Mouse (Mus musculus) midbrain, embryonic 10.5 days (tissue): ENCODE data around the gene Qsox2. TPM values are rescaled to one million over a fixed set of nuclear protein-coding genes. Genes with fewer than 3 reads are reported as not detected.

Experiments used
- DNase-seq: peaks from one replicate; pipeline ENCODE4 v3.0.0-alpha.2; 2017; ENCODE audit warnings: low spot score
- H3K27ac ChIP-seq: fragments of 300-500 bp; sonication (generic); replicated peaks from 2 replicates; pipeline ENCODE4 v1.5.1; 2016; ENCODE audit warnings: mild to moderate bottlenecking
- H3K27me3 ChIP-seq: fragments of 300-500 bp; sonication (generic); 2 replicates; pipeline ENCODE4 v1.6.1; 2016; ENCODE audit warnings: low read depth, mild to moderate bottlenecking; ENCODE audit not compliant: poor library complexity, severe bottlenecking
- H3K36me3 ChIP-seq: fragments of 300-500 bp; sonication (generic); 2 replicates; pipeline ENCODE4 v1.6.1; 2016; ENCODE audit warnings: mild to moderate bottlenecking, moderate library complexity
- H3K4me1 ChIP-seq: fragments of 300-500 bp; sonication (generic); 2 replicates; pipeline ENCODE4 v1.6.1; 2016
- H3K4me3 ChIP-seq: fragments of 300-500 bp; sonication (generic); 2 replicates; pipeline ENCODE4 v1.5.1; 2016; ENCODE audit warnings: mild to moderate bottlenecking, moderate library complexity
- H3K9me3 ChIP-seq: fragments of 300-500 bp; sonication (generic); replicated peaks from 2 replicates; pipeline ENCODE4 v1.6.1; 2016; ENCODE audit warnings: mild to moderate bottlenecking
- WGBS: fragments of 180-500 bp; shearing (Covaris S2); methylation state at CpG from one replicate; pipeline ENCODE4 v1.1.7; 2016; 5-methylcytosine and 5-hydroxymethylcytosine counted together
- polyA plus RNA-seq: library from polyadenylated mRNA; unstranded; fragments of >200 nt; fragmentation: Nextera tagmentation; extraction: Ambion mirVana; gene quantifications from 2 replicates; pipeline ENCODE4 v1.2.1, GENCODE M21; 2016

The Qsox2 gene
- polyA plus RNA-seq, 1 experiment from 2014 or later: 21.0 TPM

- WGBS: 70% methylated on average over 8 of the region's 8 CpGs
- no peak overlapping the region for H3K4me3 ChIP-seq
Measured at GRCm38 (mm10) chr2:26252514-26253206, 15.3 kb upstream of the Qsox2 start.

GRCm38 (mm10) chr2:26247531-26247930 lies 10.2 kb upstream of the Qsox2 start:
- DNase-seq: no peak
- Histone ChIP-seq H3K4me3 (no peak overlapping the region), H3K36me3 (no peaks in the 10 kb centered on the region), H3K4me1 (no peaks in the 10 kb centered on the region), H3K9me3 (no peaks in the 10 kb centered on the region), H3K27ac (no peak overlapping the region), H3K27me3 (no peaks in the 10 kb centered on the region)
- WGBS: 77% methylated on average over 3 of the region's 3 CpGs

More at GRCm38 (mm10) chr2:26252514-26253206, 15.3 kb upstream of the Qsox2 start:
- no peak for DNase-seq
- Histone ChIP-seq H3K9me3 (no peaks in the 10 kb centered on the region), H3K27ac (no peak overlapping the region; the same call in 1 of the 2 replicates), H3K4me1 (no peaks in the 10 kb centered on the region), H3K36me3 (no peaks in the 10 kb centered on the region), H3K27me3 (no peaks in the 10 kb centered on the region)

- no peaks in the 10 kb centered on the region for H3K9me3 ChIP-seq
- no peak overlapping the region for H3K27ac ChIP-seq
- H3K27me3 ChIP-seq: no peaks in the 10 kb centered on the region
- no peak overlapping the region for H3K4me3 ChIP-seq
- no peak for DNase-seq
- H3K4me1 ChIP-seq: peaks cover 10% of the 10 kb centered on the region
- H3K36me3 ChIP-seq: no peaks in the 10 kb centered on the region
- 77% methylated on average over 3 of the region's 3 CpGs for WGBS
Measured at GRCm38 (mm10) chr2:26240841-26241240, 3.5 kb upstream of the Qsox2 start.

- peaks cover 15% of the 10 kb centered on the region for H3K4me1 ChIP-seq
- H3K27me3 ChIP-seq: no peaks in the 10 kb centered on the region
- DNase-seq: no peak
- H3K36me3 ChIP-seq: no peaks in the 10 kb centered on the region
- H3K4me3 ChIP-seq: no peak overlapping the region
- WGBS: 78% methylated on average over 9 of the region's 9 CpGs
- no peaks in the 10 kb centered on the region for H3K9me3 ChIP-seq
- no peak overlapping the region for H3K27ac ChIP-seq
Measured at GRCm38 (mm10) chr2:26240330-26240729, 3.0 kb upstream of the Qsox2 start.

- H3K4me3 ChIP-seq: peak overlapping the region; percentile 95
- DNase-seq: no peak
- H3K4me1 ChIP-seq: peaks cover 23% of the 10 kb centered on the region
- H3K36me3 ChIP-seq: peaks cover 8% of the 10 kb centered on the region
- no peaks in the 10 kb centered on the region for H3K27me3 ChIP-seq
- under 1% methylated on average over 51 of the region's 51 CpGs for WGBS
- peak overlapping the region; percentile 94 for H3K27ac ChIP-seq
- H3K9me3 ChIP-seq: no peaks in the 10 kb centered on the region
Measured at GRCm38 (mm10) chr2:26236681-26237289, 540 bp downstream of the Qsox2 start.

GRCm38 (mm10) chr2:26234771-26235170 lies 2.6 kb downstream of the Qsox2 start:
- Histone ChIP-seq H3K4me3 (no peak overlapping the region), H3K27ac (no peak overlapping the region), H3K27me3 (no peaks in the 10 kb centered on the region), H3K4me1 (peaks cover 23% of the 10 kb centered on the region), H3K36me3 (peaks cover 8% of the 10 kb centered on the region), H3K9me3 (no peaks in the 10 kb centered on the region)
- 89% methylated on average over 2 of the region's 2 CpGs for WGBS
- no peak for DNase-seq

- Histone ChIP-seq H3K4me3 (no peak overlapping the region), H3K4me1 (peaks cover 23% of the 10 kb centered on the region), H3K36me3 (peaks cover 8% of the 10 kb centered on the region), H3K9me3 (no peaks in the 10 kb centered on the region), H3K27ac (no peak overlapping the region), H3K27me3 (no peaks in the 10 kb centered on the region)
- WGBS: 89% methylated on average over 5 of the region's 5 CpGs
- no peak for DNase-seq
Measured at GRCm38 (mm10) chr2:26234253-26234652, 3.1 kb downstream of the Qsox2 start.

- Histone ChIP-seq H3K4me3 (no peak overlapping the region), H3K9me3 (no peaks in the 10 kb centered on the region), H3K27ac (no peak overlapping the region), H3K4me1 (peaks cover 19% of the 10 kb centered on the region), H3K36me3 (peaks cover 13% of the 10 kb centered on the region), H3K27me3 (no peaks in the 10 kb centered on the region)
- no peak for DNase-seq
- WGBS: 82% methylated on average over 3 of the region's 3 CpGs
Measured at GRCm38 (mm10) chr2:26231366-26231765, 6.0 kb downstream of the Qsox2 start.

- no peaks in the 10 kb centered on the region for H3K27me3 ChIP-seq
- WGBS: 71% methylated on average over 4 of the region's 4 CpGs
- no peak overlapping the region for H3K4me3 ChIP-seq
- peaks cover 7% of the 10 kb centered on the region for H3K4me1 ChIP-seq
- H3K27ac ChIP-seq: no peak overlapping the region
- peaks cover 24% of the 10 kb centered on the region for H3K36me3 ChIP-seq
- H3K9me3 ChIP-seq: no peaks in the 10 kb centered on the region
- DNase-seq: no peak
Measured at GRCm38 (mm10) chr2:26230253-26230652, 7.1 kb downstream of the Qsox2 start.

GRCm38 (mm10) chr2:26227788-26228187 lies 9.5 kb downstream of the Qsox2 start:
- no peaks in the 10 kb centered on the region for H3K9me3 ChIP-seq
- no peak overlapping the region for H3K4me3 ChIP-seq
- 68% methylated on average over 1 of the region's 1 CpGs for WGBS
- H3K27ac ChIP-seq: no peak overlapping the region
- peak; percentile 46 for DNase-seq
- H3K27me3 ChIP-seq: no peaks in the 10 kb centered on the region
- peaks cover 44% of the 10 kb centered on the region for H3K36me3 ChIP-seq
- no peaks in the 10 kb centered on the region for H3K4me1 ChIP-seq

- no peaks in the 10 kb centered on the region for H3K4me1 ChIP-seq
- no peak for DNase-seq
- H3K4me3 ChIP-seq: no peak overlapping the region
- no peaks in the 10 kb centered on the region for H3K27me3 ChIP-seq
- H3K27ac ChIP-seq: no peak overlapping the region
- peaks cover 66% of the 10 kb centered on the region for H3K36me3 ChIP-seq
- 95% methylated on average over 4 of the region's 4 CpGs for WGBS
- no peaks in the 10 kb centered on the region for H3K9me3 ChIP-seq
Measured at GRCm38 (mm10) chr2:26225242-26225641, 12.1 kb downstream of the Qsox2 start.

- H3K9me3 ChIP-seq: no peaks in the 10 kb centered on the region
- 83% methylated on average over 3 of the region's 3 CpGs for WGBS
- DNase-seq: no peak
- no peak overlapping the region for H3K4me3 ChIP-seq
- no peaks in the 10 kb centered on the region for H3K27me3 ChIP-seq
- H3K27ac ChIP-seq: no peak overlapping the region
- no peaks in the 10 kb centered on the region for H3K4me1 ChIP-seq
- H3K36me3 ChIP-seq: peaks cover 79% of the 10 kb centered on the region
Measured at GRCm38 (mm10) chr2:26223961-26224360, 13.4 kb downstream of the Qsox2 start.

- Histone ChIP-seq H3K27me3 (no peaks in the 10 kb centered on the region), H3K36me3 (peaks cover 96% of the 10 kb centered on the region)
Measured at GRCm38 (mm10) chr2:26214526-26214925, 22.8 kb downstream of the Qsox2 start.

More at GRCm38 (mm10) chr2:26214526-26214925, 22.8 kb downstream of the Qsox2 start:
- Histone ChIP-seq H3K27ac (no peak overlapping the region), H3K4me1 (no peaks in the 10 kb centered on the region), H3K9me3 (no peaks in the 10 kb centered on the region), H3K4me3 (no peak overlapping the region)
- no peak for DNase-seq
- WGBS: 90% methylated on average over 3 of the region's 3 CpGs
